Mouse (Mus musculus): ENCODE measurements at regions not wholly inside any gene's neighbourhood (a gene's known extent, or its start where the extent isn't known, plus 50 kb on each side); places are given as distances from the start of the nearest gene placed in this dataset.

DNA sequence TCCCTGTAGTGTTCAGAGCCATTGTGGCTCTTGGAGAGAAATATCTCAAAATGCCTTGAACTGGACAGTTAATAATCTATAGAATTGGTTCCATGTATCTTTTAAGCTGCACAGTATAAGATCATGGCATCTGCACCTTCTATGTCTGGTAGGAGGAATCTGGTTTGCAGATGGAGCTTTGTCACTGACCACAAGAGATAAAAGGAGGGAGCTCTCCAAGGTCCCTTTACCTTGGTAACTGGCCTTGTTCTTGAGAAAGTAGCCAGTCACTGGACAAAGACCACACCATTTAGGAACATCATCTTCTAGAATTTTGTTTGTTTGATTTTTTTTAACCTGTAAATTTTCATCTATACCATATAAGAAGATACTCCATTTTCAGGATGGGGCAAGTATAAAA is 52.5 kb upstream of the Plcb4 start:
- DNase-seq (ENCODE audit: low spot score in 2 of 2) = no peak

Measured in right cerebral cortex, postnatal 36 days (tissue).